Mouse (Mus musculus) stomach, embryonic 15.5 days (tissue): Measurements from ENCODE around the gene Tppp2. TPM values are rescaled to one million over a fixed set of nuclear protein-coding genes. Genes with fewer than 3 reads are reported as not detected.

Experiments used
- polyA plus RNA-seq: library from polyadenylated mRNA; unstranded; fragments of >200 nt; fragmentation: Nextera tagmentation; extraction: Ambion mirVana; gene quantifications from 2 replicates; pipeline ENCODE4 v1.2.1, GENCODE M21; 2015

The Tppp2 gene
- polyA plus RNA-seq, 1 experiment from 2014 or later, result not detected

Other genes starting within 250 kb of the Tppp2 start
- not detected in 2 replicates for gene Gm17079, start 223.0 kb upstream of the Tppp2 start, polyA plus RNA-seq
- gene Gm5800, start 201.2 kb upstream of the Tppp2 start, polyA plus RNA-seq, result not detected in 2 replicates
- gene Ang4, start 144.8 kb upstream of the Tppp2 start, polyA plus RNA-seq, result 0.85 and 1.0 TPM in 2 replicates
- gene AY358078, start 118.4 kb upstream of the Tppp2 start, polyA plus RNA-seq, result not detected in 2 replicates
- 0.19 and 0.39 TPM in 2 replicates for gene Ear6, start 64.7 kb upstream of the Tppp2 start, polyA plus RNA-seq
- 50.7 and 57.7 TPM in 2 replicates for gene Mettl17, start 33.6 kb upstream of the Tppp2 start, polyA plus RNA-seq
- gene Slc39a2, start 25.5 kb upstream of the Tppp2 start, polyA plus RNA-seq, result 0.73 and 0.98 TPM in 2 replicates
- gene Ndrg2, start 4.3 kb upstream of the Tppp2 start, polyA plus RNA-seq, result 73.7 and 81.7 TPM in 2 replicates
- gene Rnase13, start 4.3 kb downstream of the Tppp2 start, polyA plus RNA-seq, result not detected in 2 replicates
- 85.7 and 102 TPM in 2 replicates for gene Arhgef40, start 66.3 kb downstream of the Tppp2 start, polyA plus RNA-seq
- 10.1 and 14.2 TPM in 2 replicates for gene Tmem253, start 97.2 kb downstream of the Tppp2 start, polyA plus RNA-seq
- 30.8 and 32.9 TPM in 2 replicates for gene Zfp219, start 102.3 kb downstream of the Tppp2 start, polyA plus RNA-seq
- not detected in 2 replicates for gene Olfr221, start 124.0 kb downstream of the Tppp2 start, polyA plus RNA-seq
- gene Hnrnpc, start 185.6 kb downstream of the Tppp2 start, polyA plus RNA-seq, result 570 and 597 TPM in 2 replicates
- gene Rpgrip1, start 192.3 kb downstream of the Tppp2 start, polyA plus RNA-seq, result 56.4 and 59.0 TPM in 2 replicates